Mouse (Mus musculus): ENCODE measurements around the gene Lyzl4. TPM values are rescaled to one million over a fixed set of nuclear protein-coding genes. Genes with fewer than 3 reads are reported as not detected.

The Lyzl4 gene
- total and polyA plus RNA-seq, 3 experiments, result not detected

DNA sequence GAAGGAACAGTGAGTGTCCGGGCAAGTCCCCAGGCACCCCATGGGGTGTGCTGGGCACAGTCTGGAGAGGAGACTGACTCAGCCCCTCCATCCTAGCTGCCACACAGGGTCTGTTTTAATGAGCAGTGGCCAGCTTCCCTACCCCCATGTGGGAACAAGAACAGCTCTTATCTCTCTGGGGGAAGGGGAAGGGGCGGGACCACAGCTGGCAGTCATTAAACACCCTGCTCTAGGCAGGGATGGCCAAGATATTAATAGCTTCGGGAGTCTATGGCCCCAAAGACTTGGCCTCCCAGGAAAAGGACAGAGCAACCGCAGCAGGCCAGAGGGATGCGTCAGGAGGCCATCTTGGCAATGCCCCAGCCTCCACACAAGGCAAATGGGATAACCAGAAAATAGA lies 30.4 kb upstream of the Lyzl4 start:
- H3K36me3 ChIP-seq (replicated peaks), result no peaks in the 10 kb centered on the region
- H3K27me3 ChIP-seq (ENCODE audit: insufficient read depth, low read length), result peaks cover 31% of the 10 kb centered on the region
- ATAC-seq (ENCODE audit: extremely low read depth, insufficient number of reproducible peaks, low FRiP score, poor library complexity, severe bottlenecking) (no peak), DNase-seq (ENCODE audit: low spot score) (peak; percentile 18)
- no peak for TF ChIP-seq TAL1 (conservative IDR thresholded peaks at IDR 0.05; ENCODE audit: low read depth, low read length)
- no peak for TF ChIP-seq GATA1 (IDR thresholded peaks at IDR 0.05; ENCODE audit: borderline replicate concordance, low read length)
- TF ChIP-seq CTCF (IDR thresholded peaks at IDR 0.05; ENCODE audit: low read depth, low read length), result no peak
- no peak for TF ChIP-seq GATA2 (IDR thresholded peaks at IDR 0.05; ENCODE audit: borderline replicate concordance, low read depth, low read length)
- no peak for TF ChIP-seq POLR2AphosphoS5 (IDR thresholded peaks at IDR 0.05; ENCODE audit: insufficient replicate concordance, low read depth, low read length)
- H3K4me3 ChIP-seq (ENCODE audit: low read depth, low read length), result no peak overlapping the region
- peaks cover 12% of the 10 kb centered on the region for H3K4me1 ChIP-seq (ENCODE audit: insufficient read depth, low read depth, low read length)
- no peaks in the 10 kb centered on the region for H3K9me3 ChIP-seq (replicated peaks)

DNA sequence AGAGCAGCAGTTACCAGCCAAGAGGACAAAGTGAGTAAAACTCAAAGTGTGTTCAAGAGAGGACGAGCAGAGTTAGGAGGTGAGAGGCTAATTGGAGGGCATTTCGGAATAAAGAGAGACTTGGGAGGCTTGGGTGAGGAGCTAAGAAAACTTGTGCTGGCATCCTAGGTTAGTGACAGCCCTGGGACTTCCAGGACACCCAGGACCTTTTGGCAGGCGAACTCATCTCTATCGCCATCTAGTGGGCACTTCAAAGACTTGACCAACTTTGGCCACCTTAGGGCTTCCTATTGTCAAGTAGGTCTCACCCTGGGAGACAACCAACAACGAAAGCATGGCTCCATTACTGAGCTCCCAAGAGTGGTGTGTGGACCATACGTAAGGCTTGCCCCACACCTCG lies 29.4 kb upstream of the Lyzl4 start:
- peak; percentile 53 for DNase-seq (ENCODE audit: low spot score)
- TF ChIP-seq TAL1 (conservative IDR thresholded peaks at IDR 0.05; ENCODE audit: low read depth, low read length) (no peak), GATA2 (IDR thresholded peaks at IDR 0.05; ENCODE audit: borderline replicate concordance, low read depth, low read length) (no peak), CTCF (IDR thresholded peaks at IDR 0.05; ENCODE audit: low read depth, low read length) (peak; percentile 42), POLR2AphosphoS5 (IDR thresholded peaks at IDR 0.05; ENCODE audit: insufficient replicate concordance, low read depth, low read length) (no peak), GATA1 (IDR thresholded peaks at IDR 0.05; ENCODE audit: borderline replicate concordance, low read length) (no peak)
- H3K9me3 ChIP-seq (replicated peaks), result no peaks in the 10 kb centered on the region
- ATAC-seq (ENCODE audit: extremely low read depth, insufficient number of reproducible peaks, low FRiP score, poor library complexity, severe bottlenecking), result 0 out of 2 replicates have a peak, but pooled peaks have one; percentile 35
- peaks cover 31% of the 10 kb centered on the region for H3K27me3 ChIP-seq (ENCODE audit: insufficient read depth, low read length)
- H3K4me1 ChIP-seq (ENCODE audit: insufficient read depth, low read depth, low read length), result peaks cover 7% of the 10 kb centered on the region
- H3K36me3 ChIP-seq (replicated peaks), result no peaks in the 10 kb centered on the region
- H3K4me3 ChIP-seq (ENCODE audit: low read depth, low read length), result no peak overlapping the region

DNA sequence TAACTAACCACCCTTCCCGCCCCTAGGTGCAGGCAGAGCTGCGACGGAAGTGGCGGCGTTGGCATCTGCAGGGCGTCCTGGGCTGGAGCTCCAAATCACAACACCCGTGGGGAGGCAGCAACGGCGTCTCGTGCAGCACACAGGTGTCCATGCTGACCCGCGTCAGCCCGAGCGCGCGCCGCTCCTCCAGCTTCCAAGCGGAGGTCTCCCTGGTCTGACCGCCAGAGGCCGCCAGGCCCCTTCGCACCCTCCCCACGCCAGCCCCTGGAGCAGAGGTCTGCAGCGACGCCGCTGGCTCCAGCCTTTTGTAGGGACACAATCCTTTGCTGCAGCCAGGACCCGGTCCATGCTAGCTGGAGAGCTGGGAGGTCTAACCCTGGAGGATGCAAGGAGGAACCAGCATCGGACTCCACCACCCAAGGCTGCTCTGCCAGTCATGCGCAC lies 27.5 kb upstream of the Lyzl4 start:
- ATAC-seq (ENCODE audit: extremely low read depth, insufficient number of reproducible peaks, low FRiP score, poor library complexity, severe bottlenecking), result no peak
- no peak for DNase-seq (ENCODE audit: low spot score)
- H3K4me1 ChIP-seq (ENCODE audit: insufficient read depth, low read depth, low read length), result peaks cover 6% of the 10 kb centered on the region
- no peak overlapping the region for H3K4me3 ChIP-seq (ENCODE audit: low read depth, low read length)
- TF ChIP-seq POLR2AphosphoS5 (IDR thresholded peaks at IDR 0.05; ENCODE audit: insufficient replicate concordance, low read depth, low read length), result no peak
- no peak for TF ChIP-seq GATA2 (IDR thresholded peaks at IDR 0.05; ENCODE audit: borderline replicate concordance, low read depth, low read length)
- no peak for TF ChIP-seq TAL1 (conservative IDR thresholded peaks at IDR 0.05; ENCODE audit: low read depth, low read length)
- TF ChIP-seq CTCF (IDR thresholded peaks at IDR 0.05; ENCODE audit: low read depth, low read length), result no peak
- TF ChIP-seq GATA1 (IDR thresholded peaks at IDR 0.05; ENCODE audit: borderline replicate concordance, low read length), result no peak
- no peaks in the 10 kb centered on the region for H3K9me3 ChIP-seq (replicated peaks)
- H3K36me3 ChIP-seq (replicated peaks), result no peaks in the 10 kb centered on the region
- peaks cover 39% of the 10 kb centered on the region for H3K27me3 ChIP-seq (ENCODE audit: insufficient read depth, low read length)

DNA sequence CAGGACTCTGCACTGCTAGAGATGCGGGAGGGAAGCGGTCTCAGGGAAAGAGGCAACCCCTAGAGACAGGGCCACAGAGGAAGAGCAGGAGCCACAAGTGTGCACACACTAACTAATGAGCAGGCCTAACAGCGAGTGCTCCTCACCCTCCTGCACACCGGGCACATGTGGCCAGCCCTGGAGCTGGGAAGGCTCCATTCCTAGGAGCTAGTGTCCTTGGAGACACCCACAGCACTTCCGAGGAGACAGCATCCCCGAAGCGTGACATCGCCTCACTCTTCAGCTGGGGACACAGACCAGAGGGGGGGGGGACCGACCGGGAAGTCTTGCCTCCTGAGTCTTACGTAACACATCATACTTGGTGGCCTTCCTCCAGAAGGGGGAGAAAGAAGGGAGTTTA lies 25.9 kb upstream of the Lyzl4 start:
- Histone ChIP-seq H3K4me1 (ENCODE audit: insufficient read depth, low read depth, low read length) (peaks cover 6% of the 10 kb centered on the region), H3K4me3 (ENCODE audit: low read depth, low read length) (no peak overlapping the region), H3K36me3 (replicated peaks) (no peaks in the 10 kb centered on the region), H3K27me3 (ENCODE audit: insufficient read depth, low read length) (peaks cover 38% of the 10 kb centered on the region), H3K9me3 (replicated peaks) (no peaks in the 10 kb centered on the region)
- TF ChIP-seq TAL1 (conservative IDR thresholded peaks at IDR 0.05; ENCODE audit: low read depth, low read length), result no peak
- no peak for TF ChIP-seq POLR2AphosphoS5 (IDR thresholded peaks at IDR 0.05; ENCODE audit: insufficient replicate concordance, low read depth, low read length)
- TF ChIP-seq GATA2 (IDR thresholded peaks at IDR 0.05; ENCODE audit: borderline replicate concordance, low read depth, low read length), result no peak
- no peak for TF ChIP-seq CTCF (IDR thresholded peaks at IDR 0.05; ENCODE audit: low read depth, low read length)
- no peak for TF ChIP-seq GATA1 (IDR thresholded peaks at IDR 0.05; ENCODE audit: borderline replicate concordance, low read length)
- ATAC-seq (ENCODE audit: extremely low read depth, insufficient number of reproducible peaks, low FRiP score, poor library complexity, severe bottlenecking) (no peak), DNase-seq (ENCODE audit: low spot score) (no peak)

DNA sequence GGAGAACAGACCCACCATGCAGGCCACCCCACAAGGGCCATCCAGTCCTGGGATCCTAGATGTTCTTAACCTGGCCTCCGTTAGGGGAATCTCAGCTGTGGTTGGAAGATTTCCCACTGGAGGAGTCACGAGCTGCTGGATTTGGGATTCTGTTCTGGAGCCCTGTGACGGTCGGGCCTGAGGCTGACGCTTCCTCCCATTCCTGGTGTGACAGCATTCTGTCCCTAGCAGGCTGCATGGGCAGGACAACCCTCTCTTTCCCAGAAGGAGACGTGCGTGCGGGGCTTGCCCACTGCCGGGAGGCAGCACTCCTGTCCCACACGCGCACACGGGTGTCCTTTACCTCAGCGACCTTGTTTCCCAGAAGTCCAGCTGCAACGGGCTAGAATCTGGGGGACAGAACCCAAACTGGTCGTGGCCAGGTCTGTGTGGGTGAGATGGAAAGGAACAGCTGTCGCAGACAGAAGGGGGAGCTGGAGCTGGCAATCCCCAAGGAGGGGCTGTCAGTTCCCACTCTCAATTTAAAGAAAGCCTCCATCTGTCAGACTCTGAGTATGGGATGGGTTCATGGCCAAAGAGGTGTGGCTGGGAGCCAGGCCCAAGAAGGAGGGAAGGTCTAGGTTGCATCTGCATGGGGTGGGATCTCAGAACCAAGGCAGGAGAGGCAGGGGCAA lies 25.2 kb upstream of the Lyzl4 start:
- Histone ChIP-seq H3K36me3 (replicated peaks) (no peaks in the 10 kb centered on the region), H3K4me3 (ENCODE audit: low read depth, low read length) (no peak overlapping the region), H3K4me1 (ENCODE audit: insufficient read depth, low read depth, low read length) (peaks cover under 1% of the 10 kb centered on the region; the same call in 1 of the 2 replicates), H3K27me3 (ENCODE audit: insufficient read depth, low read length) (peaks cover 38% of the 10 kb centered on the region), H3K9me3 (replicated peaks) (no peaks in the 10 kb centered on the region)
- TF ChIP-seq GATA2 (IDR thresholded peaks at IDR 0.05; ENCODE audit: borderline replicate concordance, low read depth, low read length) (no peak), TAL1 (conservative IDR thresholded peaks at IDR 0.05; ENCODE audit: low read depth, low read length) (no peak), POLR2AphosphoS5 (IDR thresholded peaks at IDR 0.05; ENCODE audit: insufficient replicate concordance, low read depth, low read length) (no peak), GATA1 (IDR thresholded peaks at IDR 0.05; ENCODE audit: borderline replicate concordance, low read length) (no peak), CTCF (IDR thresholded peaks at IDR 0.05; ENCODE audit: low read depth, low read length) (no peak)
- no peak for DNase-seq (ENCODE audit: low spot score)
- ATAC-seq (ENCODE audit: extremely low read depth, insufficient number of reproducible peaks, low FRiP score, poor library complexity, severe bottlenecking), result no peak

DNA sequence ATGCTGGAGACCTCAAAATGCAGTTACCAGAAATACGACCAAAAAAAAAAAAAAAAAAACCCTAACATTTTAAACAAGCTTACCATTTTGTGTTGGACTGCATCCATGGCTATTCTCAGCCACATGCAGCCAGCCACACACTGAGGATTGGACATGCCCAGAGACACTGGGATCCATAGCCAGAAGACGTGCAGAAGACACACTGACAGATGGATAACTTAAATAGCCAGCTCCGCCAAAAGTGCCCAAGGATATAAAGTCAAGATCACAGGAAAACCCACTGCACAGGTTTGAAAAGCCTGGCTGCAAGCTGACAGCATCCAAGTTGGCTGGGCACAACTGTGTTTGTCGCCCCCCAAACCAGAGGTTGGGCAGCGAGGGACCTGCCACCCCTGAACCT lies 22.2 kb upstream of the Lyzl4 start:
- H3K4me3 ChIP-seq (ENCODE audit: low read depth, low read length), result no peak overlapping the region
- peaks cover 30% of the 10 kb centered on the region; the same call in 1 of the 2 replicates for H3K27me3 ChIP-seq (ENCODE audit: insufficient read depth, low read length)
- TF ChIP-seq GATA1 (IDR thresholded peaks at IDR 0.05; ENCODE audit: borderline replicate concordance, low read length), result no peak
- TF ChIP-seq POLR2AphosphoS5 (IDR thresholded peaks at IDR 0.05; ENCODE audit: insufficient replicate concordance, low read depth, low read length), result no peak
- no peak for TF ChIP-seq CTCF (IDR thresholded peaks at IDR 0.05; ENCODE audit: low read depth, low read length)
- no peak for TF ChIP-seq TAL1 (conservative IDR thresholded peaks at IDR 0.05; ENCODE audit: low read depth, low read length)
- no peak for TF ChIP-seq GATA2 (IDR thresholded peaks at IDR 0.05; ENCODE audit: borderline replicate concordance, low read depth, low read length)
- ATAC-seq (ENCODE audit: extremely low read depth, insufficient number of reproducible peaks, low FRiP score, poor library complexity, severe bottlenecking) (no peak), DNase-seq (ENCODE audit: low spot score) (no peak)
- no peaks in the 10 kb centered on the region for H3K4me1 ChIP-seq (ENCODE audit: insufficient read depth, low read depth, low read length)
- H3K9me3 ChIP-seq (replicated peaks), result no peaks in the 10 kb centered on the region
- no peaks in the 10 kb centered on the region for H3K36me3 ChIP-seq (replicated peaks)

All from G1E (cell line).